Mouse (Mus musculus) G1E (cell line): ENCODE results near the gene Grb2. TPM values are rescaled to one million over a fixed set of nuclear protein-coding genes. Genes with fewer than 3 reads are reported as not detected.

Experiments
- ATAC-seq: 2 replicates; pipeline ENCODE4 v1.8.0; 2016; ENCODE audit warnings: mild to moderate bottlenecking; ENCODE audit not compliant: insufficient number of reproducible peaks, poor library complexity, low FRiP score, severe bottlenecking; ENCODE audit errors: extremely low read depth
- DNase-seq: peaks from one replicate; pipeline ENCODE4 v3.0.0; 2012; ENCODE audit warnings: low spot score
- H3K27me3 ChIP-seq: 2 replicates; pipeline ENCODE4 v1.6.1; 2012; ENCODE audit warnings: mild to moderate bottlenecking, low read length, inconsistent platforms; ENCODE audit not compliant: insufficient read depth
- H3K36me3 ChIP-seq: replicated peaks from 2 replicates; pipeline ENCODE3; 2012; ENCODE audit warnings: mild to moderate bottlenecking, inconsistent platforms
- H3K4me1 ChIP-seq: 2 replicates; pipeline ENCODE4 v1.6.1; 2012; ENCODE audit warnings: low read depth, low read length, inconsistent platforms, mixed read lengths; ENCODE audit not compliant: insufficient read depth
- H3K4me3 ChIP-seq: 2 replicates; pipeline ENCODE4 v1.5.1; 2012; ENCODE audit warnings: low read depth, mild to moderate bottlenecking, inconsistent platforms, low read length, moderate library complexity, mixed read lengths
- H3K9me3 ChIP-seq: replicated peaks from 2 replicates; pipeline ENCODE4 v1.6.1; 2012; ENCODE audit warnings: inconsistent platforms
- CTCF ChIP-seq: IDR thresholded peaks from 2 replicates; pipeline ENCODE4 v1.5.1; 2012; ENCODE audit warnings: low read depth, low read length, inconsistent platforms, mixed read lengths
- GATA1 ChIP-seq: IDR thresholded peaks from 2 replicates; pipeline ENCODE4 v1.6.1; 2012; ENCODE audit warnings: borderline replicate concordance, low read length, inconsistent platforms, mixed read lengths
- GATA2 ChIP-seq: IDR thresholded peaks from 2 replicates; pipeline ENCODE4 v1.6.1; 2012; ENCODE audit warnings: low read depth, low read length, inconsistent platforms, borderline replicate concordance
- POLR2AphosphoS5 ChIP-seq: IDR thresholded peaks from 2 replicates; pipeline ENCODE4 v1.6.1; 2012; ENCODE audit warnings: low read depth, low read length, inconsistent platforms; ENCODE audit not compliant: insufficient replicate concordance
- TAL1 ChIP-seq: conservative IDR thresholded peaks from 2 replicates; pipeline ENCODE4 v1.6.1; 2012; ENCODE audit warnings: low read depth, low read length, inconsistent platforms, mixed read lengths
- polyA plus RNA-seq: library from polyadenylated mRNA; stranded (reverse); fragments of >175 nt; gene quantifications from 2 replicates; pipeline ENCODE4 v1.2.3, GENCODE M21; 2012
- total RNA-seq, 2 experiments: library from RNA; stranded (forward) in 1 of 2; stranded (reverse) in 1 of 2; fragments of 200-1000 nt in 1 of 2; fragments of >200 nt in 1 of 2; fragmentation: Nextera tagmentation in 1 of 2; gene quantifications; 2 replicates each; pipeline ENCODE4 v1.2.3; 2014 to 2017

Gene Grb2
- total and polyA plus RNA-seq, 3 experiments, result 119 to 224 (median 209) TPM

DNA sequence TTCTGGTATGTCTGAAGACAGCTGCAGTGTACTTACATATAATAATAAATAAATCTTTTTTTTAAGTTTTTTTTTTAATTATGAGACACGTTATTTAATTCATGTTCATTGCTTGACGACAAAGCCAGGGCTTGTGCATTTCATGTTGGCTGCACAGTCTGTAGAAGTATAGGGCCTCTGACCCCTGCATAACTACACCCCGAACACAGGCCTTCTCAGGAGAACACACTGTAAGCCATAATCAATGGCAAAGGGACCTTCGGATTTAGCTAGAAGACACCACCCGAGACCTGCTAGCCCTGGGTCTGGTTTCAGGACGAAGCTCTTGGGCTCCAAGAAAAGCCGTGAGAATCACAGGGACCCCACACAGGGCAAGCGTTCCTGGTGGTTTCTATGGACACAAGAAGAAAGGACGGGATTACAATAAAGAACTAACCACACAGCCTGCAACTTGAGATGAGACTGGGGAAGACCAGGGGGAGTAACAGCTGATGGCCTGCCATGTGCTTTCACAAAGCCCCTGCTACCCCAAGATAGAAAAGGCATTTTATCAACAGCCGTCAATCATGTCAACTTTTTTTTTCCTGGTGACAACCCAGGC lies 29.3 kb upstream of the Grb2 start:
- no peak for DNase-seq
- H3K4me1 ChIP-seq, result no peaks in the 10 kb centered on the region
- H3K4me3 ChIP-seq, result no peak overlapping the region
- peaks cover 40% of the 10 kb centered on the region for H3K27me3 ChIP-seq
- H3K36me3 ChIP-seq, result no peaks in the 10 kb centered on the region
- ATAC-seq, result no peak
- no peaks in the 10 kb centered on the region for H3K9me3 ChIP-seq
- TF ChIP-seq TAL1 (no peak), GATA2 (no peak), POLR2AphosphoS5 (no peak), GATA1 (no peak), CTCF (no peak)

DNA sequence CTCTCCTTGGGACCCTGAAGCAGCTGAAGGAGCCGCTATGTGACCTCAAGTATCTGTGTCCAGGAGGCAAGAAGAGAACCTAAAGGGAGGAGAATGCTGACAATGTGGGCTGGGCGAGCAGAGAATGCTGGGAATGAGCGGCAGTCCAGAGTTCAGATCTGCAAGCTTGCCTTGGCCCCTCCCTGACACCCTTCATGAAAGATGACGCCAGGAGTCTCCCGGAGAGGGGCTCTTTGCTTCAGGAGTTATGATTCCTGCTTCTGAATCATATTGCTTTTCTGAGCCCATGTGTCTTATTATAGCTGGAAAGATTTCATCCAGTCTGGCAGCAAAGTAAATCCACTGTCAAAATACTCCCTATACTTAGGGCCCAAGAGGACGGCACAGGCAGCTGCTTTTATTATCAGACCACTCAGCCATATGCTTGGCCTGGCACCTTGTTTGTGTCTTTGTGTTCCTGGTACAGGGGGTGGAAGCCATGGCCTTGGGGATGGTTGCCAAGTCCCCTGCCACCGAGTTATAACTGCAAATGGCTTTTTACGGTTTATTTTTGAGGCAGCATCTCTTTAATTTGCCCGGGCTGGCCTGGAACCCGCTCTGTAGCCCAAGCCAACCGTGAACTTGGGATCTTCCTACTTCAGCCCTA lies 25.8 kb upstream of the Grb2 start:
- TF ChIP-seq GATA2 (no peak), TAL1 (no peak), GATA1 (no peak), POLR2AphosphoS5 (no peak), CTCF (no peak)
- DNase-seq (no peak), ATAC-seq (no peak)
- Histone ChIP-seq H3K36me3 (no peaks in the 10 kb centered on the region), H3K4me3 (no peak overlapping the region), H3K9me3 (no peaks in the 10 kb centered on the region), H3K4me1 (no peaks in the 10 kb centered on the region), H3K27me3 (peaks cover 29% of the 10 kb centered on the region)

DNA sequence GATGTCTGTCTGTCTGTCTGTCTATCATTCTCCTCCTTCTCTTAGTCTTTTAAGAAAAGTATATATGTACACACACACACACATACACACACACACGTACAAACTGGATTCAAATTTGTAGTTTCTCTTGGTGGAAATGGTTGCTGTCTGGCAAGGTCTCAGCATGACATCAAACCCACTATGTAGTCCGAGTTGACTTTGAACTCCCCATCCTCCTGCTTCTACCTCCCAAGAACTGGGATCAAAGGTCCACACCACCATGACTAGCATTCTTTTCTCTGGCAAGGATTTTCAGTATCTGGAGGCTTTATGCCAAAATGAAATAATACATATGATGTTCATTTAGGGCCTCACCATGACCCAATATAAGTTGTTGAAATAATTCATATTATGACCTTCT lies 14.8 kb upstream of the Grb2 start:
- no peaks in the 10 kb centered on the region for H3K9me3 ChIP-seq
- no peak for DNase-seq
- no peak overlapping the region for H3K4me3 ChIP-seq
- TF ChIP-seq CTCF (no peak), GATA2 (no peak), TAL1 (no peak), GATA1 (no peak), POLR2AphosphoS5 (no peak)
- H3K4me1 ChIP-seq, result peaks cover 15% of the 10 kb centered on the region
- H3K36me3 ChIP-seq, result no peaks in the 10 kb centered on the region
- H3K27me3 ChIP-seq, result no peaks in the 10 kb centered on the region; the same call in 1 of the 2 replicates
- ATAC-seq, result no peak

GRCm38 (mm10) chr11:115722638-115723037 lies 14.2 kb upstream of the Grb2 start:
- H3K4me1 ChIP-seq, result peaks cover 21% of the 10 kb centered on the region
- TF ChIP-seq POLR2AphosphoS5 (no peak), CTCF (peak; percentile 99), TAL1 (no peak)
- no peaks in the 10 kb centered on the region; the same call in 1 of the 2 replicates for H3K27me3 ChIP-seq
- H3K4me3 ChIP-seq, result no peak overlapping the region; the same call in 1 of the 2 replicates
- no peaks in the 10 kb centered on the region for H3K9me3 ChIP-seq
- ATAC-seq (no peak), DNase-seq (peak; percentile 41)
- H3K36me3 ChIP-seq, result no peaks in the 10 kb centered on the region

DNA sequence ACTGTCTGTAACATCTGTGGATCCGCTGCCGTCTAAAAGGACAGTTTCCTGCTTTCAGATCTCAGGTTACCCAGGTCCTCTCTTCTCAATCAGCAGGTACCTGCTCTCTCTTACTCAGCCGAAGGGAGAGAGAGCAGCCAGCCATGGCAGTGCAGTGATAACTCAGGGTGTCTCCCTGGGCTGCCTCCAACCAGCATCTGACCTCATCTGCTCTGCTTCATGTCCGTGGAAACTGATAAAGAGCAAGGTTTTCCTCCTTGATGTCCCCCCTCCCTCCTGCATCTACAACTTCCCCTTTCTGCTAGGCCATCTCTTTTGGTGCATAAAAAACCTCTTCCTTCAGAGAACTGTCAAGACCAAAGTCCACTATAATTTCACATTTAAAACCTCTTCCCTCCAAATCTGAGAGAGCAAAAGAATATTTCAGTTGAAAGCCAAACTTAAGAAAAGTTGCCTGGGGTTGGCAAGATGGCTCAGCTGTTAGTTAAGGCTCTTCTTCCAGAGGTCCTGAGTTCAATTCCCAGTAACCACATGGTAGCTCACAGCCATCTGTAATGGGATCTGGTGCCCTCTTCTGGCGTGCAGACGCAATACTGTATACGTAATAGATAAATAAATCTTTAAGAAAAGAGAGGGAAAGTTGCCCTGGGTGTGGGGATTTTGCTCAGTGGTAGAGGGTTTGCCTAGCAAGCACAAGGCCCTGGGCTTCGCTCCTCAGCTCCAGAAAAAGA lies 9.4 kb upstream of the Grb2 start:
- DNase-seq, result peak; percentile 73
- H3K4me1 ChIP-seq, result peaks cover 58% of the 10 kb centered on the region
- TF ChIP-seq GATA1 (no peak), GATA2 (no peak), POLR2AphosphoS5 (no peak), CTCF (0 out of 2 replicates have a peak, but pooled peaks have one; percentile 18), TAL1 (peak; percentile 62)
- peak; percentile 68 for ATAC-seq
- H3K36me3 ChIP-seq, result peaks cover 2% of the 10 kb centered on the region
- peak overlapping the region; percentile 43; the same call in 1 of the 2 replicates for H3K4me3 ChIP-seq
- H3K27me3 ChIP-seq, result no peaks in the 10 kb centered on the region
- H3K9me3 ChIP-seq, result 0 out of 2 replicates have a peak, but pooled peaks cover 2% of the 10 kb centered on the region

- no peaks in the 10 kb centered on the region for H3K27me3 ChIP-seq
- ATAC-seq (peak; percentile 15), DNase-seq (peak; percentile 30)
- H3K4me1 ChIP-seq, result peaks cover 63% of the 10 kb centered on the region
- H3K4me3 ChIP-seq, result peak overlapping the region; percentile 55; the same call in 1 of the 2 replicates
- H3K36me3 ChIP-seq, result peaks cover 2% of the 10 kb centered on the region
- 0 out of 2 replicates have a peak, but pooled peaks cover 2% of the 10 kb centered on the region for H3K9me3 ChIP-seq
- TF ChIP-seq CTCF (no peak), GATA1 (no peak), POLR2AphosphoS5 (no peak), GATA2 (no peak), TAL1 (no peak)
Observed at GRCm38 (mm10) chr11:115716410-115717338, 8.3 kb upstream of the Grb2 start.
